Mouse (Mus musculus) cerebellum, adult 18-20 months (tissue): ENCODE measurements around the gene Arsg.
A peak's percentile ranks its signal among the peaks of the same experiment; 100 is the strongest.

ENCODE experiments used
- DNase-seq, 2 experiments: peaks; one replicate each; pipeline ENCODE4 v3.0.0; 2021

The Arsg gene

DNA sequence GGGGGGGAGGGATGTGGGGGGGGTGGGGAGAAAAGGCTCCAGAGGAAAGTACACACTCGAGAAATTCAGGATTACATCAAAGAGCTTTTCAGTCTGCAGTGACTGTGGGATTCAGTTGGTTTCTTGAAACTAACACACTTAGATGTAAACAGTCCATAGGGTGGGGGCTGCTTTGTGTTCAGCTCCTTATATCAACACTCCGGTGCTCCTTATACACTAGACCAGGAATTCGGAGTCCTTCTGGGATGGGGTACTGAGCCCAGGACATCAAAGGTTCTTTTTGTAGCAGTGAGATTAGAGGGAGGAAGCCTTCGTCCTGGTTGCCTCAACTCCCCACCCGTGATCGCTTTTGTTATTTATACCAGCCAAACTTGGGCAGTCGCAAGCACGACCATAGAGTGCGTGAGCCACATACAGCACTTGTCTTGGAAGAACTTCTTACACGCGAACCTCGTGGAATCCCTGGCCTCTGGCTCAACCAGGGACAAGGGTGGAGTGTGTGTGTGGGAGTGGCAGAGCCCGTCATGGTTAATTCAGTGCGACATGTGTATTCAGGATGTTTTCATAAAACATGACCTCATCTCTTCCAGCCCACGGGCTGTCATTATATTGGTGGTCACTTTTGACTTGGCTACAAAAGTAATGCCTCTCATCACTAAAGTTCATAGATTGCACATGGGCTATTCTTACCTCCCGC, 73.3 kb downstream of the Arsg start:
- DNase-seq: no peak

DNA sequence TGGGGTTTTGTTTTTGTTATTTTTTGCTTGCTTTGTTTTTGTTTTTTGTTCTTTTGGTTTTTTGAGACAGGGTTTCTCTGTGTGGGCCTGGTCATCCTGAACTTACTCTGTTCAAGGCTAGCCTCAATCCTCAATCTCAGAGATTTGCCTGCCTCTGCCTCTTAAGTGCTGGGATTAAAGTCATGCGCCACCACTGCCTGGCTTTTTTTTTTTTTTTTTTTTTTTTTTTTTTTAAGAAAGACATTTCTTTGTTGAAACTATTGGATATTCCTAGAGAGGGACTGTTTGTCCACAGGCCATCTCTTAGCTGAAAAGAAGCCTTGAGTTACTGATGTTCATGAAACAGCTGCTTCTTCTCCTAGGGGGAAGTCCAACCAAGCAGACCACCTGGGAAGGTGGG, 74.5 kb downstream of the Arsg start:
- DNase-seq: no peak

DNA sequence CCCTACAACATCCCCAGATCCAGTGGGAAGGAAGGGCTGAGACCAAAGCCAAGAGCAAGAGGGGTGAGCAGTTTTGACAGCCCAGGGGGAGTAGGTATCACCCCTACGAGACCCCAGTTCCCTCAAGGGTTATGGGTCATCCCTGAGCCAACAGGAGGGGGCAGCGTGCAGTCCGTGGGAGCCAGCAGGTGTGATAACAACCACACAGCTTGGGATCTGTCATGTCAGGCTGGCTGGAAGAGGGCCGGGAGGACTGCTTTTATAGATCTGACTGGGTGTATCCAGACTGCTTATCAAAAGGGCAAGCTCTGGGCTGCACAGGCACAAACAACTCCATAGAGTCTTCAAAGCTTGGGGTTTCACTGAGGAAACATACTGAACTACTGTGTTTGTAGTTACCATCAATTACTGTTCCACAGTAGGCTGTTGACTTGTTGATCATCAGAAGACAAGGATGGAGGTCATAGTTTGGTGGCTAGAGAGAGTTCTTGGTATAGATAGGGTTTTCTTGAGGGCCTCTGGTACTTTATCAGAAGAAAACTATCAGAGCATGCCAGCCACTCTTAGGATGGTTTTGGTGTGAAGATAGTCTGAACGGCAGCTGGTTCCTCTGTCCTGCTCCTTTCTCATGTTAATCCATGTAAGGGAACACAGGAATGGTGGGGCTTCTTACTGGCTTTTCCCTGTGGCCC, 76.6 kb downstream of the Arsg start:
- DNase-seq: no peak

DNA sequence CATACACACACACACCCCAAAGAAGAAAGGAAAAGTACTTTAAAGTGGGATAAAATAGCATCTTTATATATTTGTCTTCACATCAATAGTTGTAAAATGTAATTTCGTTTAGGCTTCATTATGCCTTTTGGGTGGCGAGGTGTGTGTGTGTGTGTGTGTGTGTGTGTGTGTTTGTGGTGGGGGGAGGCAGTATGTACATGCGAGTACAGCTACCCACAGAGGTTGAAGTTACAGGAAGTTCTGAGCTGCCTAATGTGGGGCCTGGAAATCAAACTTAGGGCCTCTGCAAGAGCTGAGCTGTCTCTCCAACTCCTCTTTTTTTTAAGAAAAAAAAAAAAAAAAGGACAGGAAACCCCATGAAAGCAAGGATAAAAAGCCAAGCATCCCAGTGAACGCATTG, 80.7 kb downstream of the Arsg start:
- no peak for DNase-seq

DNA sequence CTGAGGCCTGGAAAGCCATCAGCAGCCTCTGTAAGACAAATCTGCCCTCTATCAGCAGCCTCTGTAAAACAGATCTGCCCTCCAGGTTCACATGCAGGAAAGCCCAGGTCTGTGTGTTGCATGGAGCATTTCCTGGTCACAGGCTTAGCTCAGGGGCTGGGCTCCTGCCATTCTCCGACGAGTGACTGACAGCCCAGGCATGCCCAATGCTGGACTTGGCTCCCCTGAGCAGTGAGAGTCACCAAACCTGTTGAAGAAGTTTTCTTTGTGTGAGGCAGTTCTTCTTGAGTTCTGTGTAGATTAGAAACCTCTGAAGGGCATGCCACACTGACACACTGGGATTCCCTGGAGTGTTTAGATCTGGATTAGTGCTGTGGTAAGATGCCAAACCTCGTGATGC, 81.3 kb downstream of the Arsg start:
- DNase-seq: no peak

DNA sequence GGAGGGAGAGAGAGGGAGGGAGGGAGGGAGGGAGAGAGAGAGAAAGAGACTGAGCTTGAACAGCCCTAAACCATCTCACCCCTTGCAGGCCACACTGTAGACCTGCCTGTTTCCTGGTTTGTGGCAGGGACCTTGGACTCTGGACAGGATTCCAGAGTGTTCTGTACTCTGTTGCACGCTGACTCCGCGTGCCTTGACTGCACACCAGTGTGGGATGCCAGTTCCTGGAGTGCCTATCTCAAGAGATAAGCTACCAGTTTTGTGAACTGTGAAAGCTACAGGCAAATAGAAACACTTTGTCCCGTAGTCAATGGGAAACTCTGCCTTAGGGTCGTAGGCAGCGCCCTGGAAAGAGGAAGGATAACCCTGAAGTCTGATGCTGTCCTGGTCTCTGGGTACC, 83.0 kb downstream of the Arsg start:
- no peak for DNase-seq

DNA sequence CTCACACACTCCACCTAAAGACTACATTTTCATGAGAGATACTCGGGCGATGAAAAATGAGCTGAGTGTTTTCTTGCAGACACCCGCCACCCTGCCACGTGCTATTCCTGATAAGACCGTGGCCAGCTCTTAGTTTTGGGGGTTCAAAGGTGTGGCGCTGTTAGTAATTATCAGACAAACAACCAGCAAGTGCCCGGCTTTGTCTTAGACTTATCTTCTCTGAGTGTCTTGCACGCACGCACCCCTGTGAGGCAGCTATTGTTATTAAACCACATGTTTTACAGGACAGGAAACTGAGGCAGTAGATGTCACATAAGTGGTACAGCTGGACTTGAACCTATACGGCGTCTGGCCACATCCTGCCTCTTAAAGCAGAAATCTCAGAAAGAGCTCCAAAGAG, 84.2 kb downstream of the Arsg start:
- no peak for DNase-seq

DNA sequence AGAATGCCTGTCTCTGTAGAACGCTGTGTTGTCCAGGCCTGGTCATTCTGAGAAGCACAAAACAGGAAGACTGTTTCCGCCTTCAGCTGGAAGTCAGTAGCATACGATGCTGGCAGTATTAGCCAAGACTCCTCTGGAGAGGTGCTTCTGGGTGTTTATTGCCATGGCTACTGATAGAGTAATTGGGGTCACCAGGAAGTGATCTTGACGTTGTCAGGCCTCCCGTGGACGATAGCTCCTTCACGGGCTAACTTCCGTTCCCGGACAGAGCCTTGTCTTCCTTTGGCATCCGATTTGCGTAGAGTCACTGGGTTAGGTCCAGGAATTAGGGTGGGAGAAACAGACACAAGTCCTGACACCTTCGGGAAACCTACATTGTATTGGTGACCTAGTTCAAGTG, 86.1 kb downstream of the Arsg start:
- no peak for DNase-seq

DNA sequence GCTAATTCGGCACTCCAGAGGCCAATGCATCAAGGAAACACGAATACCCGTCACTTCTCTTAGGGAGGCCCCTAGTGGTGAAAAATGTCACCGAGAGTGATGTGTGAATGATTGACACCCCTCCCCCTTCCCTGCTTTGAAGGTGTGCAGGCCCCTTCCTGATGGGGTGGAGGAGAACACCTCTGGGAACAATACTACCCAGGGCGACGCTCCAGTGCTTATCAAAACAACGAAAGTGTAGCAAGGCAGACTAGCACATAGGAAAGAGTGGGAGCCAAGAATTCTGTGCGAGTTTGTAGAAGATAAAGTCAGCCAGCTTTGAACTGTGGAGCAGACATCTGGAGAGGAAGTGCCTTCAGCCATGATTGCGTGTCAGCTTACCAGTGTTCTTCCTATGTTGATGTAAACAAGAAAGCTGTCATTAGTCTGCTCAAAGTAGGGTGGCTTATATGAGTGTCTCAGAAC, 87.7 kb downstream of the Arsg start:
- no peak for DNase-seq

DNA sequence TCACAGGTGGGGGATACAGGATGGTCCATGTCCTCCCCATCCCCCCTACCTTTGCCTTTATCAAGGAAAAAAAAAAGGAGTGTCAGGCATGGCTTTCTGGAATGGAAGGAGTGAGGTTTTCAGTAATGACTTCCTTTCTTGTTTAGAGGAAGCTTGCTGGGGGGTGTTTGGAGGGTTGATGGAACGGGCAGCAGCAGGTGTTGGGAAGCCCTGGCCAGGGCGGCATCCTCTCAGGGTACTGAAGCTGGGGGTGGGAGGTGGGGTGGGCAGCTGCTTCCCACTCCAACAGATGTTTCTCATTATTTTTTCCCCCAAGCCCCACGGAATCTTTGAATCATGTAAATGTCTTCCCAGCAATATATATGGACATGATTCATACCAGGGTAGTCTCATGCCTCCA, 88.3 kb downstream of the Arsg start:
- DNase-seq: no peak

DNA sequence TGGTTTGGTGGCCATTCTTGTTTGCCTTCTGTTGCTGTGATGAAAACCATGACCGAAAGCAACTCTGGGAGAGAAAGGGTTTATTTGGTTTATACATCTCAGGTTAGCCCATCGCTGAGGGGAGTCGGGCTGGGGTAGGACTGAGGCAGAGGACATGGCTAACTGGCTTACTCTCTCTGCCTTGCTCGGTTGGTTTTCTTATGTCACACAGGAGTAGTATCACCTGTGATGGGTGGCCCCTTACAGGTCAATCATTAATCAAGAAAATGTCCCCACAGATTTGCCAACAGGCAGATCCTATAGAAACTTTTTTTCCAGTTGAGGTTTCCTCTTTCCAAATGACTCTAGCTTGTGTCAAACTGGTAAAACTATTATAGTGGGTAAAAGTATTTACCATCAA, 90.5 kb downstream of the Arsg start:
- DNase-seq: no peak

DNA sequence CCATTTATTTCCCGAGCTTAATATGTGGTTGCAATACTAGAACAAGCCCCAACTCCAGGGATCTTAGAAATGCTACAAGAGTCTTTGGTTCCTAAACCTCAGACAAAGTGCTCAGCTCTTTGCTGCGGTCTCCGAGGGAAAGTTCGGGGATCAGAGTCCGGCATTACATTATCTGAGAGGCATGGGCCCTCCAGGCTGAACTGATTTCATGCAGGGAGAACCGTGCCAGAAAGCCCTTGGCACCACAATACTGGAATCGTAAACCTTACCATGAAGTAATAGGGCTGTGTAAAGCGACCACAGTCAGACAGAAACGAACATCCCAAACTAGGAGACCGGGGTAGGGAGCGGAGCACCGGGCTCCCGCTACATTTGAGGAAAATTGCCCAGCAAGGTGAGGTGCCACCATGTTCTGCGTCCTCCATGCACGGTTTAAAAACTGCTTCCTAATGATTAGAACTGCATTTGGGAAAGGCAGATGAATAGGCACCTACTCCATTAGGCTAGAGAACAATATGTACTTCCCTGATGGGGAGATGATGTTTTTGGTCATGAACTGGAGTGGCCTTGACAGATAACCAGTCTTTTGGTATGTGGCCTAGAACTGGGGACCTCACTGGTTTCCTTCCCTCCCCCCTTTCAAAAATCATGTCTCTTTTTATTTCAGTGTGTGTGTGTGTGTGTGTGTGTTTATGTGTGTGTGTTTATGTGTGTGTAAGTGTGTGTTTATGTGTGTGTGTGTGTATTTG, 91.5 kb downstream of the Arsg start:
- DNase-seq: no peak

DNA sequence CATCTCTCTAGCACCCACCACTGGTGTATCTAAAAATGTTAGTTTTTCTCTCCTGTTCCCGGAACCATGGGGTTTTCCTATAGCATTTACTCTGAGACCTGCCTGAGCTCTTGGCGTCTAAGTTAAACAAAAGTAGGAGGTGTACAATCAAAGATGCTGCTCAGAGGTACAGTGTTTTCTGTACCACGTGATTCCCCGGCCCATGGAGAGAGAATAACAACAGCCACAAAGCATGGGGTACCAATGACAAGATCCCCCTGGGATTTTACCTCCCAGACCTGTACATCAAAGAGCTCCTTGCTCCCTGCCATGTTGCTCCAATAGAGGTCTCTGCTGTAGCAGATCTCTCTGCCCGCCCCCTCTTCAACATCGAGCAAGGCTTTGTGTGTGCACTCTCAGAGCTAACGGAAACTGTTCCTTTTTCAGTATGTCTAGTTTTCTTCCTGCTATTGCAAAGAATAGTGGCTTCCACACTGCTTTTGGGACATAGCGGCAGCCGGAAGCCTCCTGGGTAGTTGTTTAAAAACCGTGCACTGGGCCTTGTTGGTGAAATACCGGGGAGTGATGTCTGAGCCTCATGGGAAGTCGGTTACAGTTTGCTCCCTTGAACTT, 95.9 kb downstream of the Arsg start:
- DNase-seq: no peak

DNA sequence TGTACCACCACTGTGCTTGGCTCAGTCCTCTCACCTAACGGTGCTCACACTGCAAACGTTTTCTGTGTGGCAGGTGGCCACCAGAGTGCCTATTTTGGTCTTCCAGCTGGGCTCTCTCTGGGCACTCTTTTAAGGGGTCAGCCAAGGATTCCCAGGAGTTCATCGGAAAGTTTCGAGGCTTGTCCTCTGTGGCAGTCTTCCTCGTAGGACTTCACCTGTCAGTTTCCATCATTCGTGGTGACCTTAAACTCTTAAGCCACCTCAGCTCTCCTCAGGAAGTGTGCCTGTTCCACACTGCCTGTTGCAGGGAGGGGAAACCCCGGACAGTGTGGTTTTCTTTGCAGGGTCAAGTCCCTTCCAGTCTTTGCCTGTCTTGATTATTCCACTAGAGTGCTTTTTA, 96.6 kb downstream of the Arsg start:
- no peak for DNase-seq

DNA sequence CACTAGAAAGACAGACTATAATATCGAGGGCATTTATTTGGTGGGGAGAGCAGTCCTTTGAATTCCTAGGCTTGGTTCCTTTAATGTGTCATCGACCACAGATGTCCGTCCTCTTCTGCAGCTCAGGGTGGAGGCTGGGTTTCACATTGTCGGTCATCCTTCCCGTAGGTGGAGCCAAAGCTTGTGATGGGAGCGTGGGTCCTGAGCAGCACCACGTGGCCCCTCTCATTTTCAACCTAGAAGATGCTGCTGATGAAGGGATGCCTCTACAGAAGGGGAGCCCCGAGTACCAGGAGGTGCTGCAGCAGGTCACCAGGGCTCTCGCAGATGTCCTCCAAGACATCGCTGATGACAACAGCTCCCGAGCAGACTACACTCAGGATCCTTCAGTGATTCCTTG, 98.9 kb downstream of the Arsg start:
- DNase-seq: no peak

DNA sequence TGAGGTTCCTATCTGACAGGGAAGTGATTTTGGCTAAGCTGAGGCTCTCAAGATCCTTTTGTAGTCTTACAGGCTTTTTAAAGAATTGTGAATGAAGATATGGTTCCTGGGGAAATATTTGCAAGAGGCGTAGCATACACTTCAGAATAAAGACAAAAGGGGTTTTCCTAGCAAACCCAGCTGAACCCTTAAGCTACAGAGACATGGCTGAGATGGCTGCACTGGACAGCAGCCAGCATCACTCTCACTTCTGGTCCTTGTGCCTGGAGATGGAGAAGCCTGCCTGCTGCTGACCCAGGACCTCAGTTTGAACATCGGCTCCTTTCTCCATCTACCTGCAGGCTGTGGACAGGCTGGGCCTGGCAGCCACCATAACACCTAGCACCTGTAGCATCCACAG, 101.4 kb downstream of the Arsg start:
- DNase-seq: no peak

DNA sequence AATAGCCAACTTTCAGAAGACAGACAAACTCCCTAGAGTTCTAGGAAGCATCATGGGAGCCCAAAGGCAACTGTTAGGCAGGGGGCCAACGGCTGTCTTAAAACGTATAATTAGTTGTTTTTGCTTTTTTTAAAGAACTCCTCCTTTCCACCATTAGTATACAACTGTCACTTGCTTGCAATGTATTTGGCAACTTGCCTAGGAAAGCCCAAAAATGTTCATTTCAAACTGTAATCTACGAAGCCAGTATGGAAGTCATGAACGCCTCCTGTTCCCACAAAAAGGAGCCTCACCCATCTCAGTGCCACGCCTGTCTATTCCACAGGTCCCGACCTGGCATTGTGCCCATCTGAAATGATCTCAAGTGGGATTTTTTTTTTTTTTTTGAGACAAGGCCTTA, 102.7 kb downstream of the Arsg start:
- no peak for DNase-seq

DNA sequence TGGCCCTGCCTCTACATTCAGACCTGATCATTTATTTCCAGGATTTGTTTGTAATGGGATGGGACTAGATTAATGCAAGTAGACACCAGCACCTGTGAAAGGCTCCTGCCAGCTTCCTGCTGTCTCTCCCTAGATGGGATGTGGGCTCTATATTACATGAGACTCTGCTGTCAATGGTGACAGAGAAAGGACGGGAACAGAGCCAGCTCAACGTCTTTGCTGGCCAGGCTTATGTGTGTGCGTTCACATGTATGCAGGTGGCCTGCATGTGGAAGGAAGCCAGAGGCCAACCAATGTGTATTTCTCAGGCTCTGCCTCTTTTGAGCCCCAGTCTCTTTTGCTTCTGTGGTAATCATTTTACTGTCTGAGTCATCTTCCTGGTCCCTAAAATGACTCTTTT, 105.4 kb downstream of the Arsg start:
- peak in 1 of 2 experiments; percentile 23 for DNase-seq

DNA sequence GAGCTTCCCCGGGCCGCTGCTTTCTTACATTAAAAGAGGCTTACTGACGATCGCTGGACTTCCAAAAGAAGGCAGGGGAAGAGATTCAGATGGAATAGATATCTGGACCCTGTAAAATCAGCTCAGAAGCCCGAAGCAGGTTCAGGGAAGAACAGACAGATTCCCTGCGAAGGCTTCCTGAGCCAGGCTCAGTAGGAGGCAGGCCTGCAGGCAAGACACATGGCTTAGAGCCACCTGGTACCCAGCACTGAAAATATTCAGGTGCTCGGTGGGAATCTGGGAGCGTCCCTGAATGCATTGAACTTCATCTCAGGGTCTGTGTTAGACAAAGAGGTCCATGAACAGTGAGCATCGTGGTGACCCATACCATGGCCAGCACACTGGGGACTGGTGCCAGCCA, 106.8 kb downstream of the Arsg start:
- DNase-seq: peak; percentile 46 to 50

DNA sequence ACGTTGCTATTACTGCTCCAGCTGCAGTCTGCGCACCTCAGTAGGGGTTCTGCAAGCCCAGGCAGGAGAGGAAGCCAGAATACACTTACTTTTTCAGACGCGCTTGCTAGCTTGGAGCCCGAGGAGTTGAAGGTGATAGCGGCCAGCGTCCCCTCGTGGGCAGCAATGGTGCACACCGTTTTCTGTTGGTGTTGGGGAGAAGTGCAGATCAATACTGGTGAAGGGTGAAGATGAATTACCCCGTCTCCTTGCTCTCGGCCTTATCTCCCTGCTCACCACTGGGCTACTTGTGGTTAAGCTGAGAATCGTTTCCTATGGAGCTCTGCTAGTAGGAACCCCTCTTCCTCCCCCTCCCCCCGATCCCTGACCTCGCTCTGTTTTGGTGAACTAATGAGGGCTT, 110.8 kb downstream of the Arsg start:
- DNase-seq: no peak

DNA sequence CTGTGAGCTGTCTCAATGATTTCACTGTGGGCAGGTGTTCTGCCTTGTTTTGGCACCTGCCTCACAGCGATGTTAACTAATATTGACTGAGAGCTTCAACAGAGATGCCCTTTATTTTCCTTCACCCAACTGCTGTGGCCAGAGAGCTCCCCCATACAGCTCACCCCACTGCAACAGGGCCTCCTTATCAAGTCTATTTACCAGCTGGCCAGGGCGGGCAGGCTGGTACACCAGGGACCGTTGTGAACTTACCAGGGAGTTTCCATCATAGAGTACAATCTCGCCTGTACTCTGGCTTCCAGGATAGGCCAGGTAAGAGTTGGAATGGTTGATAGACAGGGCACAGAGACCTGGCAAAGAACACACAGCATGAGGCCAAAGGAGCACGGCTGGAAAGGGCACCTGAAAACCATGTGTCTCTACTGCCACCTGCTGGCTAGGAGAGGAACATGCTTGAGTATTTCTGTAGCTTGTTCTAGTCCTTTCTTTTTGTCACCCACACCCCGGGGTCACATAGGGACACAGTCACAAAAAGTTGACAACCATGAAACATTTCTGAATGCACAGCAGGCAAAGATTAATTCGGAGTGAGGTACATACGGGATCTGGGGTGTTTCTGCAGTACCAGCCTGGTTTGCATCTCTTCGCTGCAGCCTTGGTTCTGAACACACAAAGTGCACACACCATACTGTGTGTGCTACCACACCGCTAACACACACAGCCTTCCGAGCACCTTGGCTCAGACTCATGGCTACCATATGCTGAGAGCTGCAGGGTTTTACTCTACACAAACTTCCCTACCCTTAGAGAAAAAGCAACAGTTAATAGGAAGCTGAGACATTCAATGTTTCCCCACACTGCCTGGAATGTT, 111.9 kb downstream of the Arsg start:
- DNase-seq: peak; percentile 89

DNA sequence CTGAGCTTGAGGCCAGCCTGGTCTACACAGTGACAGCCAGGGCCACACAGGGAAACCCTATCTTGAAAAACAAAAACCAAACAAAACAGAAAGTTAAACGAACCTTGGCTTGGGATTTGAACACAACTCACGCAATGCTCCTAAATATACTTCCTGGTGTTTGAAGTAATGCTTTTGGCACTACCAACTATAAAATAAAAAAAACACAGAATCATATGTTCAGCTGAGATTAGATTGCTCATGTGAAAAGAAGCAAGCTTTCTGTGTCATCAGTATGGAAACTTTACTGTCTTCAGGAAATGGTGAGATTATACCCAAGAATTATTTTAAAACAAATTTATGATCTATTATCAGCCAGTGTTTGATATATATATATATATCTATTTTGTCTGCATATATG, 113.2 kb downstream of the Arsg start:
- DNase-seq: no peak

DNA sequence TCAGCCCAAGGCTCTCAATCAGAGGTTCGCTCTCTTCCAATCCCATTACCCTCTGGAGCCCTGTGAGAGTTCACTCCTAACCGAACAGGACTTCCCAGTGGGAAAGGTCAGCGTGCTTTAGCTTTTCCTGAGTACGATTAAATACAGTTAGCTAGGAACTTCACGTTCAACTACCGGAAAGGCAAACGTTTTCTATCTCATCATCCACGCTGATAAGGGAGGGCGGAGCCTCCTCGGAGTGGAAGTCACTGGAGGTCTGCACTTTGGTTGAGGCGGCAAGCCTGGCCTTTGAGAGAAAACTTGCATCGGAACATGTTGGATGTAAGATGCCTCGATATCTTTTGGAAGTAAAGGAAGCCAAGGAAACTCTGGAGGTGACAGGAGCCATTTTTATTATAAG, 113.8 kb downstream of the Arsg start:
- DNase-seq: no peak
